Mouse (Mus musculus): ENCODE data around the gene Psmd1.

Gene Psmd1

GRCm38 (mm10) chr1:86062523-86062922 is 1.7 kb upstream of the Psmd1 start:
- no peak for DNase-seq

GRCm38 (mm10) chr1:86076565-86076964 is 12.4 kb downstream of the Psmd1 start:
- DNase-seq: no peak

GRCm38 (mm10) chr1:86094413-86094812 is 30.2 kb downstream of the Psmd1 start:
- DNase-seq: no peak

GRCm38 (mm10) chr1:86105054-86105453 is 40.9 kb downstream of the Psmd1 start:
- no peak for DNase-seq

- DNase-seq: peak; percentile 42 to 65
These were observed 47.6 kb downstream of the Psmd1 start, which contains the start of gene Htr2b for GRCm38 (mm10) chr1:86111779-86112178. Gene Htr2b (minus strand): TSS chr1:86111970.

GRCm38 (mm10) chr1:86114141-86114540 is 50.0 kb downstream of the Psmd1 start:
- DNase-seq: peak; percentile 6 to 23

GRCm38 (mm10) chr1:86119549-86119948 is 55.4 kb downstream of the Psmd1 start:
- no peak for DNase-seq

GRCm38 (mm10) chr1:86126036-86126435 is 61.8 kb downstream of the Psmd1 start:
- no peak for DNase-seq

GRCm38 (mm10) chr1:86133337-86133736 is 69.2 kb downstream of the Psmd1 start, which contains the start of gene Gm21972:
Gene Gm21972 (plus strand): TSS chr1:86133637.
- no peak for DNase-seq

GRCm38 (mm10) chr1:86135315-86135714 is 71.1 kb downstream of the Psmd1 start:
- no peak for DNase-seq

GRCm38 (mm10) chr1:86141081-86141480 is 76.9 kb downstream of the Psmd1 start:
- no peak for DNase-seq

- no peak for DNase-seq
These were observed 79.0 kb downstream of the Psmd1 start for GRCm38 (mm10) chr1:86143165-86143564.

GRCm38 (mm10) chr1:86144001-86144944 is 80.1 kb downstream of the Psmd1 start:
- DNase-seq: peak in 1 of 2 experiments; percentile 21

- no peak for DNase-seq
These were observed 82.1 kb downstream of the Psmd1 start for GRCm38 (mm10) chr1:86146293-86146692.

GRCm38 (mm10) chr1:86147557-86147956 is 83.4 kb downstream of the Psmd1 start:
- no peak for DNase-seq

GRCm38 (mm10) chr1:86148161-86148560 is 84.0 kb downstream of the Psmd1 start:
- DNase-seq: no peak

- no peak for DNase-seq
These were observed 86.7 kb downstream of the Psmd1 start for GRCm38 (mm10) chr1:86150929-86151328.

- DNase-seq: no peak
These were observed 87.2 kb downstream of the Psmd1 start for GRCm38 (mm10) chr1:86151376-86151775.

GRCm38 (mm10) chr1:86152618-86153017 is 88.4 kb downstream of the Psmd1 start:
- DNase-seq: no peak

- peak; percentile 95 to 96 for DNase-seq
These were observed 90.1 kb downstream of the Psmd1 start, which contains the start of gene Armc9 for GRCm38 (mm10) chr1:86154133-86154823. Gene Armc9 (plus strand): TSS chr1:86154780.

GRCm38 (mm10) chr1:86154824-86155164 is 90.6 kb downstream of the Psmd1 start:
- DNase-seq: no peak

- no peak for DNase-seq
These were observed 91.9 kb downstream of the Psmd1 start for GRCm38 (mm10) chr1:86156075-86156474.

- no peak for DNase-seq
These were observed 92.4 kb downstream of the Psmd1 start for GRCm38 (mm10) chr1:86156595-86156994.

GRCm38 (mm10) chr1:86160059-86160458 is 95.9 kb downstream of the Psmd1 start:
- DNase-seq: no peak
